Mouse (Mus musculus): ENCODE measurements around the gene Fcgrt.
"Not testable (repeated sequence)": the region's sequence is repeated elsewhere in the genome, so short reads cannot be mapped to it uniquely, and the experiment has no call there.

The Fcgrt gene

GRCm38 (mm10) chr7:45111940-45112339 is 8.3 kb upstream of the Fcgrt start:
- DNase-seq (ENCODE audit: low read depth in 2 of 2, low spot score in 2 of 2), result no peak

GRCm38 (mm10) chr7:45110089-45110488 is 6.4 kb upstream of the Fcgrt start:
- not testable (repeated sequence) for DNase-seq (ENCODE audit: low read depth in 2 of 2, low spot score in 2 of 2)

GRCm38 (mm10) chr7:45107052-45107645 is 3.5 kb upstream of the Fcgrt start:
- no peak for DNase-seq (ENCODE audit: low read depth in 2 of 2, low spot score in 2 of 2)

GRCm38 (mm10) chr7:45106441-45106840 is 2.8 kb upstream of the Fcgrt start:
- DNase-seq (ENCODE audit: low read depth in 2 of 2, low spot score in 2 of 2), result no peak

GRCm38 (mm10) chr7:45105491-45105890 is 1.8 kb upstream of the Fcgrt start:
- DNase-seq (ENCODE audit: low read depth in 2 of 2, low spot score in 2 of 2), result no peak

- DNase-seq (ENCODE audit: low read depth in 2 of 2, low spot score in 2 of 2), result no peak
Observed at GRCm38 (mm10) chr7:45104941-45105340, 1.3 kb upstream of the Fcgrt start.

- no peak for DNase-seq (ENCODE audit: low read depth in 2 of 2, low spot score in 2 of 2)
Observed at GRCm38 (mm10) chr7:45102940-45103585, 588 bp downstream of the Fcgrt start.

- DNase-seq (ENCODE audit: low read depth in 2 of 2, low spot score in 2 of 2), result no peak
Observed at GRCm38 (mm10) chr7:45102441-45102840, 1.2 kb downstream of the Fcgrt start.

GRCm38 (mm10) chr7:45100046-45100445 is 3.6 kb downstream of the Fcgrt start:
- no peak for DNase-seq (ENCODE audit: low read depth in 2 of 2, low spot score in 2 of 2)

- DNase-seq (ENCODE audit: low read depth in 2 of 2, low spot score in 2 of 2), result no peak
Observed at GRCm38 (mm10) chr7:45098541-45099240, 5.0 kb downstream of the Fcgrt start.

GRCm38 (mm10) chr7:45097479-45097878 is 6.2 kb downstream of the Fcgrt start:
- no peak for DNase-seq (ENCODE audit: low read depth in 2 of 2, low spot score in 2 of 2)

GRCm38 (mm10) chr7:45095965-45096364 is 7.7 kb downstream of the Fcgrt start:
- not testable (repeated sequence) for DNase-seq (ENCODE audit: low read depth in 2 of 2, low spot score in 2 of 2)

- DNase-seq (ENCODE audit: low read depth in 2 of 2, low spot score in 2 of 2), result no peak
Observed at GRCm38 (mm10) chr7:45095367-45095766, 8.3 kb downstream of the Fcgrt start.

GRCm38 (mm10) chr7:45094121-45094520 is 9.5 kb downstream of the Fcgrt start:
- no peak for DNase-seq (ENCODE audit: low read depth in 2 of 2, low spot score in 2 of 2)

GRCm38 (mm10) chr7:45093516-45093905 is 10.1 kb downstream of the Fcgrt start:
- DNase-seq (ENCODE audit: low read depth in 2 of 2, low spot score in 2 of 2), result no peak

- no peak for DNase-seq (ENCODE audit: low read depth in 2 of 2, low spot score in 2 of 2)
Observed at GRCm38 (mm10) chr7:45092828-45093515, 10.7 kb downstream of the Fcgrt start.

- DNase-seq (ENCODE audit: low read depth in 2 of 2, low spot score in 2 of 2), result no peak
Observed at GRCm38 (mm10) chr7:45092048-45092447, 11.6 kb downstream of the Fcgrt start, which contains the start of gene Rcn3. Gene Rcn3 (minus strand): TSS chr7:45092221.

GRCm38 (mm10) chr7:45091001-45091990 is 12.4 kb downstream of the Fcgrt start:
- DNase-seq (ENCODE audit: low read depth in 2 of 2, low spot score in 2 of 2), result no peak

- no peak for DNase-seq (ENCODE audit: low read depth in 2 of 2, low spot score in 2 of 2)
Observed at GRCm38 (mm10) chr7:45090251-45090977, 13.2 kb downstream of the Fcgrt start.

- DNase-seq (ENCODE audit: low read depth in 2 of 2, low spot score in 2 of 2), result no peak
Observed at GRCm38 (mm10) chr7:45088597-45088996, 15.1 kb downstream of the Fcgrt start.
